Mouse (Mus musculus) lung, adult 18-20 months (tissue): ENCODE measurements around the gene Tnik.
A peak's percentile ranks its signal among the peaks of the same experiment; 100 is the strongest.

Experiments
- DNase-seq, 2 experiments: peaks; one replicate each; pipeline ENCODE4 v3.0.0; 2022; ENCODE audit warnings: mixed read lengths in 2 of 2

Tnik gene

DNA sequence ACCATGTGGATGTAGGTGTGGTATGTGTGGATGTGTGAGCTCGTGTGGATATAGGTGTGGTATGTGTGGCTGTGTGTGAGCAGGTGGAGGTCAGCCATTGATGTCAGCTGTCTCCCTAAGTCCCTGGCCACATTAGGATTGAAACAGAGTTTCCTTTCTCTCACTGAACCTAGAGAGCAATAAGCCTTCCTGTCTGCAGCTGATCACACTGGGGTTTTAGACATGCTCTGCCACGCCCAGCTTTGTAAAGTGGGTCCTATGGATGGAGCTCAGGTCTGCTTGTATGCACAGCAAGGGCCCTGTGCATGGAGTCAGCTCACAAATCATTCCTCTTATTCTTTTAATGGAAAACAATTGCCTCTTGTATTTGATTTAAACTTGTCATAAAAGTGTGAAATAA is 95.4 kb downstream of the Tnik start:
- no peak for DNase-seq

DNA sequence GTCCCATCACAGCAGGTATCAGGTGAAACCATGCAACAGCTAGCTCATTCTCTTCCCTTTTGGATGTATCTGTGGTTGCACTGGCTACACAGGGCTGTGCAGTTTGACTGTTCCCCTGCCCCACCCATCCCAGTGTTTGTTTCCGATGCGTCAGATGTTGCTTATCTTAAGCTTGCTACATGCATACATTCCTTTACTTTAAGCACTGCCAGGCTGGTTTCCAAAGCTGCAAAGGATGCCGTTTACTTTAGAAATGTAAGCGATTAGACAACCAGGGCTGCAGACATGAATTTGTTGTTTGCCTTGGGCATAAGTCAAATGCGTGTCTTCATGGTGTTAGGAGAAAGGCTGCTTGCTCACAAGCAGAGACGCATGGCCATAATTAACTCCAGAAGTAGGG is 96.1 kb downstream of the Tnik start:
- peak in 1 of 2 experiments; percentile 50 for DNase-seq

DNA sequence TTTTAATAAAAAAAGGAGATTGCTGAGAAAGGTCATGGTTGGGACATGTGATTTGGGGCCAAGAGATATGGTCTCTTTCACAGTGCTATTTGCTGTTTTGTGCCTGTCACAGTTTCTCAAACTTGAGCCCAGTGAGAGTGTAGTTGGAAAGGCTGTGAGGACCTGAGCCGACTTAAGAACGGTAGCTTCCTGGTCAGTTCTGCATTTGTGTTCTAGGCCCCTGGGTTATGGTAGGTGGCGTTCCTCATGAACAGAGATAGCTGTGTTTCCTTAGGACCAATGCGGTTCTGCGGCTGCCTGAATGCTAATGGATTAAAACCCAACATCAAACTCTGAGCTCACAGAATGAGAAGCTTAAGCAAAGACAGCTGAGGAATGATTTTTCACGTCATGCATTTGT is 98.0 kb downstream of the Tnik start:
- DNase-seq: no peak

DNA sequence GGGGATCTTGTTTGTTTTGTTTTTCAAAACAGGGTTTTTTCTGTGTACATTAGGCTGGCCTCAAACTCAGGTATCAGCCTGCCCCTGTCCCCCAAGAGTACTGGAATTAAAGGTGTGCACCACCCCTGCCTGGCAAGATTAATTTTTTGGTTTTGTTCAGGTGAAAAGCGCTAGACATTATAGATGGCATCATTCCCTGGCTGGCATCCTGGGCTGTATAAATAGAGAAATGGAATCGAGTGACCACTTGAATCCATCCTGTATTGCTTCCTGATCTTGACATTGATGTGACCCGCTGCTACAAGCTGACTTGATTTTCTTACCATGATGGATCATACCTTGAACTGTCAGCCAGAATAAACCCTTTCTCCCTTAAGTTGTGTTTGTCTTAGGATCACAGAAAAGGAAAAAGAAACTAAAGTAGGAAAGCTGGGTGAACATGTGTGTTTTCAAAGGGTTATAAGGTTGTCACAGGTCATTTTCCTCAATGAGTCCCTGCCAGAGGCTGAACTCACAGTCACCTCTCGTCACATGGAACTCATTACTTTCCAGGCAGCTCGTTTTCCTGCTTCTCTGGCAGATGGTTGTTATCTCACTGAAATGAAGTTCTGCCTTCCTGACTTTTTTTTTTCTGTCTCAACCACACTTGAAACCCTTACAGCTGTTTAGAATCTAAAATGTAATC is 100.6 kb downstream of the Tnik start:
- no peak for DNase-seq

DNA sequence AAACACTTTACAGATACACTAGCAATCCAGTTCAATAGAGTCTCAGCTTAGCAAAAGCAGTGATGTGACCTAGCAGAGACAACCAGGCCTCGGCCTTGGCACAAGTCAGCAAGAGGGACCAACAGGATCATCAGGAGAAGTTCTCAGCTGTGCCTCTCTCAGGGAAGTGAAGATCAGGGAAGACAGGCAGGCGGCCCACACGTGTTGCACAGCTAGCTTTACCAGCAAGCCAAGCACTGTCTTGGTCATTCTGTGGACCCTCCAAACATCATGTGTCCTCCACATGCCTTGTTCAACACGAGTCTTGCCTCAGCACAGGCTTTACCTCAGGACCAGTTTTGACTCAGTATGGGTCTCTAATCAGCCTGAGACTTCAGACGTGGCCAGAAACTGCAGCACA is 105.7 kb downstream of the Tnik start:
- DNase-seq: no peak

DNA sequence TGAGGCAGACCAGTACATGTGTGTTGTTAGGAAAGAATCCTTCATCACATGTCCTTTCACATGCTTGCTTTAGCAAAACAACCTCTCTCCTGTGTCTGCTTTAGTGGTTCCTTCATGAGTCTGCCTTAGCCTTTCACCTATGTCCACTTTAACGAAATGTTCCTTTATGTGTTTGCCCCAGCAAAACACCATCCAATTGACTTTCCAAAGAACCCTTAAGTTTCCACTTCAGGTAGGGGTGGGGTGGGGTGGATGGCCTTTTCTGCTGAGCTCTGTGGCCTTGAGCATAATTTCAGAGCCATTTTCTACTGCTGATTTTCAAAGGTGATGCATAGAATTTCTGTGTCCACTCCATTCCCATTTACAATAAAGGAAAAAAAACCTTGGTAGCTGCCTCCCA is 106.3 kb downstream of the Tnik start:
- DNase-seq: peak; percentile 32 to 73

DNA sequence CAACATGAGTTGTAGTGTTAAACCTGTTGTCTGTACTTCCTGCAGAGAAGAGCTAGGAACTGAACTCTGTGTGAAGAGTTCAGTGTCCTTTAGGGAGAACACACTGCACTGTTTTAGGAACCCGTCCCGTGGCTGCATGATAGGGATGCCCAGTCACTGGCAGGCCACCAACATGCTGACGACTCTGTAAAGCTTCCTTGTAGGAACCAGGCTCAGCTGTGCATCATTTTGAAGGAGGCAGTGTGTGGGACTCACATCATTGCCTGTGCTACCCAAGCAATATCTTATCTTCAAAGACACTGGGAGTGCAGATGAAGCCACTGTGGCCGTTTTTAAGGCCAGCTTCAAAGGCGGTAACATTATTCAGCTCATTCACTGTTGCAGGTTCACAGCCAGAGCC is 106.7 kb downstream of the Tnik start:
- DNase-seq: peak in 1 of 2 experiments; percentile 23

DNA sequence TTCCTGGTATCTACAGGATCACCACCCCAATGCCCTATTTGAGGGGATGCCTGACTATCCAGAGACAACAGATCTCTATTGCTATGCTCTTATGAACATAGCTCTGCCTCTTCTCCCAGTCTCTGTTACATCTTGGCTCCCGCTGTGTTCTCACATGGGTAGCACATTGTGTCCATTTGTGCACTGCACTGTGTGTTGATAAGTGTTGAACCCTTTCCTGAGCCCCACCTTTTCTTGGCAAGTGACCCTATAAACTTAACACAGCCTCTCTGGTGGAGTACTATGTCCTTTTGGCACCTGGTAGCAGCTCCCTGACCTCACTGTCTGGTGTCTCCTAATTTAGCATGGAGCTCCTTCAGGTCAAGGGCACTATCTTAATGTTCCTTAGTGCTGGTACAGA is 108.6 kb downstream of the Tnik start:
- peak; percentile 66 to 83 for DNase-seq

DNA sequence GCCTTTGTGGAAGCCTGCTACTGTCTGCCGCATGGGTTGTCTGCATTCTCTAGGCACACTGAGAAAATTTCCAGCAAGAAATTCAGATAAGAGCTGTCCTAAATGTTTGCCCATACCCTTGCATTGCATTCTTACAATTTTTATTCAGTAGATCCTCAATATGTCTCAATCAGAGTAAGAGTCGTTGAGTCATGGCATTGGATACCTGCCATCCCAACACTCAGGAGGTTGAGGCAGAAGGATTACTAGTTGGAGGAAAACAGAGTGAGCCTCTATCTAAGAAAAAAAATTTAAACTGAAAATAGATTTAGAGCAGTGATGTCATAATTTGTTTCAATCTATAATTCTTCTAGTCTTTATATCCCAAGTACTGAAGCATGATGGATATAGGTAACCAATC is 109.4 kb downstream of the Tnik start:
- peak; percentile 20 to 59 for DNase-seq

DNA sequence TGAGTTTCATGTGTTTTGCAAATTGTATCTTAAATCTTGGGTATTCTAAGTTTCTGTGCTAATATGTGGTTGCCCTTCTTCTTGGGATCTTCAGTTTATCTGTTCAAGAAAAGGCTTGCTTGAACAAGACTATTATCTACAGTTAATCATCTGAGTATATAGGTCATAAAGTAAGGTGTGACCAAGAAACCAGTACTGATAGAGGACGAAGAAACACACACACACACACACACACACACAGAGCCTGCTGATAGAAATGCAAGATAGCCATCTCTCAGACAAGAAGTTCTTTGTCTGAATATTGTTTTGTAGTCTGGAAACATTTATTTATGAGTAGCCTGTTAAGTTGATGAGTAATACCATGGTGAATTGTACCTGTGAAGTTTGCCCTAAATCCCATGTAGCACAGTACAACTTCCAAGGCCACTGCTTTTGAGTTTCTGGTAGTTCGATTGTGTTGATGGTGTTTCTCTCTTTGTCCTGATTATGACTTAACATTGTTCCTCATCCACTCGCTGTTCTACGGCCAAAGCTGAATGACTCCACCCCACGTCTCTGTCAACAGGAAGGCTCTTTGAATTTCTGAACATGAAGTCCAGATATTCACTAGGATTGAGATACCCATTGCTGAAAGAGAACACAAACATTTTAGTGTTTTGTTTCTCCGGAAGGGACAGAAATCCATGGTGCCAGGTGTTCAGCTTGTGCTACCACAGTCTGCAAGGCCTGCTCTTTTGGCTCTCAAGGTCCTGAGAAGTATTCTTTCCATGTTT is 111.9 kb downstream of the Tnik start:
- peak; percentile 9 to 55 for DNase-seq

DNA sequence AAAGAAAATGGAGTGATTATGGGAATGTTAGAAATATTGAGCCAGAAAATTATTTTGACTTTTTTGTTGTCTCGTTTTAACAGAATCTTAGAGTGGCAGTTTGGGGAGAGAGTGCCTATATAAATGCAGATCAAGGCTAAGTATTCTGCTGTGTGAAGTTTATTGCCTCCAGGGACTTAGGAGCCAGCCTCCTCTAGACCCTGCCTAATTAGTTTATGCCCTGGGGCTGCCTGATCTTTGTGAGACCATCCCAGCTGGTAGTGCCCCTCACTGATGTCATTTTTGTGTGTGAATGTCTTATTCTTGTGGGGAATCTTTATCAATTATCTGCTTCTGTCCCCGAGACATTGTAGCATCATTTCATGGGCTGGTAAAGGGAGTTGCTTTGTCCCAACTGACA is 117.2 kb downstream of the Tnik start:
- no peak for DNase-seq

DNA sequence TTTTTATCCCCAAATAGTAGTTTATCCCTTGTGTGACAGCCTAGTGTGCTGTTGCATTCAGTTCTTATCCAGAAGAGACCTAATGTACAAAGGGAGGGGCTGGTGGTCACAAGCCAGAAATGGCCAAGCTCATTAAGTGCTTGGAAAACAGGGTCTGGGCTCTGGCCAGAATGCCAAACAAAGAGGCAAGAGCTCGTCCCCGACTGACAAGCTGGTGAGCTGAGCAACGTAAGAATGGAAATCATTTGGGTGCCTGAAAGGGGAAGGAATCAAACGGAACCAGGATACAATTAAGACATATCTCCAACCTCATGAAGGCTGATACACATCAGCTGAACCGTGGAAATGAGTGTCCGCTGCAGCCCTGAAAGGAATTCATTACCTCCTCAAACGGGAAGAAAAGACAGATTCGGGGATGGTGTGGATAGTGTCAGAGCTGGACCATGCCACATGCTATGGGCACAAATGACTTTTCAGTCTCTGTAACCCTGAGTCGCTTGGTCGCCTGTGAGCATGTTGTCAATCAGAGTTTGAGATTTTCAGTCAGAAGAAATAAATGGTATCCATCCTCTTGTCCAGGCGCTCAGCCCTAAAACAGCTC is 120.6 kb downstream of the Tnik start:
- DNase-seq: peak; percentile 20 to 38

DNA sequence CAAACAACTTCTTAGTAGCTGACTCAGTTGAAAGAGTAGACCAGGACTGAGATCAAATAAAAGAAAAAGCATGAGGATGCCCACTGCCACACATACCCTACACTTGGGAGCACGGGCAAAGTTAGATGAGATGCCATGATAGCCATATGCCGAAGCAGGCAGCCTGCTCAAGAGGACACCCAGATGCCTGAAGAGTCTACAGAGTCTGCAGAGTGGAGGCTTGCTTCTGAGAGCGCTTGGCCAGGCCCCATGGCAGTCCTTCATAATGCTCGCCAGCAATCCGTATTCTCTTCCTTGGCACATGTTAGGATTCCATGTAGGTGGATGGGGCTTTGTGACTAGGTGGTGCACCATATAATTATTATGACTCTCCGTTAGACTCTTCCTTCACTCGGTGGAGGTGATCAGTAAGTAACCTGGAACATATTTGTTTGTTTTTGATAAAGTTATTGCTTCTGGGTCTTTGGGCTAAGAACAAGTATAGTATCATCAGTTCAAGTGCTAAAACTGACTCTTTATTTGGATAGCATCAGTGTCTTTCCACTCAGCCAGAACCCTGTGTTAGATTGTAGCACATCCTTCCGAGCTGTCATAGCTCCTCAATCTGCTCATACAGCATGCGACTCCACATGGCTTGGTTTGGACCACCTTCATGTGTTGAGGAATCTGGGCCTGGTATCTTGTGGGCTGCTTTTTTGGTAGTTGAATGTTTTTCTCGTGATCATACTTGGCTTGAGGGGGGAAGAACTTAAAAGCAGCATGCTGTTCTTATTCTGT is 122.4 kb downstream of the Tnik start:
- no peak for DNase-seq

DNA sequence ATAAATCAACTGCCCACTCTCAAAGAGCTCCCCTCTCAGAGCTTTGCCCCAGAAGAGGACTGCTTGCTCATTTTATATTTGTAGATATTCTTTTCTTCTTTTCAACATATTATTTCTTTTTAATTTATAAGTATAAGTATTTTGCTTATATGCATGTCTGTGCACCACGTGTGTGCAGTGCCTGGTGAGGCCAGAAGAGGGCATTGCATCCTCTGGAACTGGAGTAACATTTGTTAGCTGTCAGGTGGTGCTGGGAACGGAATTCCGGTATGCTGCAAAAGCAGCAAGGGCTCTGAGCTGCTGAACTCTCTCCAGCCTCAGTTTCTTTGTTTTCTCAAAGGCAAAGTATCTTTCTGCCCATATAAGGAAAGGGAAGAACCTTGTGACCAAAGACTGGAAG is 125.5 kb downstream of the Tnik start:
- DNase-seq: no peak

DNA sequence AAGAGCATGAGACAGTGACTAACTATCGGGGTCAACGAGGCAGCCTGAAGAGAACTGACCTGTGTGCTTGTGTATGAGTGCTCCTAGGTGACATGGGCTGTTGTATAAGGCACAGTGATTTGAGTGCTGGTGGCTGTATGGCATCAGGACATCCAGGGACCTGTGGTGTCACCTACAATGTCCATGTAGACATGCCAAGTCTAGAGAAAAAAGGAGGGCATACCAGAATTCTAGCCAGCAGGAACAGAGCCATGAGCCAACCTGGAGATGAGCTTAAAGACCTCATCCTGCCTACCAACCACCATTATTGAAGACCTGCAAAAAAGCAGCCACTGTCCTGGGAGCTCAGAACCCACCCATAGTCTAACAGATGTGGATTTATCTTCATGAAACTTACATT is 127.2 kb downstream of the Tnik start:
- DNase-seq: no peak

DNA sequence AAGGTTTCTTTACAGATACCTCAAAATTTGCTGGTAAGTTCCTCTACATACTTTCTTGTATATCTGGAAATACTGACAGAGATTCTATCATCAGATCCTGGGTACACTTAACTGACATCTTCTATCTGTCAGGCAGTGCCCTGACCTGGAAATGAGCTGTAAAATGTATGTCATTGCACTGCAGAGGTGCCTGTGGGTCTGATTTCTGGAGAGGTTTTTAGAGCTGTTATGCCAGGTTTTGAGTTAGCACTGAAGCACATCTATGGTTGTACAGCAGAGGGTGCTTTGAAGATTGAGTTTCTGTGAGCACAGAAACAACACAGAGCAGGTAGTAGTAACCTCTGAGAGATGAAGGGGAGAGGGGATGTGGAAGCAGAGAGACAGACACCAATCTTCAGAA is 129.5 kb downstream of the Tnik start:
- no peak for DNase-seq

DNA sequence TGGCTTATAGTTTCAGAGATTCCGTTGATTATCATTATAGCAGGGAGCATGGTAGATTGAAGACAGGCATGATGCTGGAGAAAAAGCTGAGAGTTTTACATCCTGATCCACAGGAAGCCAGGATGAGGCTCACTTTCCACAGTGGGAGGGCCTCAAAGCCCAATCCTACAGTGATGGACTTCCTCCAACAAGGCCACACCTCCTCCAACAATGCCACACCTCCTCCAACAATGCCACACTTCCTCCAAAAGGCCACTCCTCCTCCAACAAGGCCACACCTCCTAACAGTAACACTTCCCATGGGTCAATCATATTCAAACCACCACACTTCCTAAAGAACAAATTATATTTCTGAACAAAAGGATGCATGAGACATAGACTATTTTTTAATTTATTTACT is 135.8 kb downstream of the Tnik start:
- DNase-seq: no peak

DNA sequence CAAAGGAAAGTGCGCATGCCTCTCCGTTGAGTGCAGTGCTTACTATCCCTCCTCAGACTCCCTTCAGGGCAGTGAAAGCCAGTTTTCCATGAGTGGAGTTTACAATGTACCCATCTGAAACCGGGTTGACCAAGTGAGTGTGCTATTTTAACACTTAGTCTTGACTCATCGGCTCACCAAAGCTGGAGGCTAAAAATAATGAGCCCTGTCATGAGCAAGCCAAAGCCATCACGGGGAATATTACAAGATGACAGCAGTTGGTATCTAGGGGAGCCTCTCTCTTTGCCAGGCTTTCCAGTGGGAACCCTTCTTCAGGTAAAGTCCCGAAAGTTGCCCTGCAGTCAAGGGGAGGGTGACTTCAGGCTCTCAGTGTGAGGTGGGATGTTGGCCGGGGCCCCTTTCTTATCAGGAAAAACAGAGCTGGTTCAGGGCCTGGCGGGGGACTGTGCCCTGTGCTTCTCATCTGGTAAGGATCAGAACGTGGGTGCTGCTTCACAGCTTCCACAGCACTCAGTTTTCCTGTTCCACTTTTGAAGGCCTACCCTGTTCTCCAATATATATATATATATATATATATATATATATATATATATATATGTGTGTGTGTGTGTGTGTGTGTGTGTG is 136.7 kb downstream of the Tnik start:
- no peak for DNase-seq

DNA sequence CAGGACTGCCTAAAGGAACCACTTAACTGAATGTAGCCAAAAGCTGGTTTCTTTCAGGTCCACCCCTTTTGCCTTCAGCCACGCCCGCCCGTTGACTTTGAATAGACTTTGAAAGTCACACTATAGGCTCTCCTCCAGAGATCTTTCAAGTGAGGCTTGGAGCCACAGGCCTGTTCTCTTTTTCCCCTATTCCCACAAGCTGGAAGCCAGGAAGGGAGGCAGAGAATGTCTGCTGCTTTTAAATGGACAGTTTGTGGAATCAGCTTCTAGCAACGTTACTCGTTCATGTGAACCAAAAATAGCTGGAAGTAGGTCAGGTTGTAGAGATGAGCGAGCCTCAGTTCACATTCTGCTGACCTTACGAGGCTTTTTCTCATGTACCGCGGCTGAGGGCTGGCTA is 138.3 kb downstream of the Tnik start:
- DNase-seq: no peak

DNA sequence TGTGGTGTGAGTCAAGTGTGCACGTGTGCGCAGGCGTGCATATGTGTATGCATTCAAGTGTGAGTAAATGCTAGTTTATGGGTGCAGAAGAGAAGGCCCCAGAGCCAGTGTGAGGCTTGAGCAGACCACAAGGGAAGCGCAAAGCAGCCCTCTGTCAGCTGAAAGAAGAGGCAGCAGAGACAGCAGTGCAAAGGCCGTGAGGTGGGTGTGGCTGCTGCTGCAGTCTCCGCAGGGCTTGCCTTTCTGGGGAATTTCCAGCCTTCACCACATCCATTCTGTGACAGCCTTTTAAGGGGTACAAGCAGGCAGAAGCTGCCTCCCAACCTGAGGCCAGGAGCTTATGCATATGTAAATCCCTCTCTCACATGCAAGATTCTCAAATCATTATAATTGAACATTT is 139.2 kb downstream of the Tnik start:
- no peak for DNase-seq

DNA sequence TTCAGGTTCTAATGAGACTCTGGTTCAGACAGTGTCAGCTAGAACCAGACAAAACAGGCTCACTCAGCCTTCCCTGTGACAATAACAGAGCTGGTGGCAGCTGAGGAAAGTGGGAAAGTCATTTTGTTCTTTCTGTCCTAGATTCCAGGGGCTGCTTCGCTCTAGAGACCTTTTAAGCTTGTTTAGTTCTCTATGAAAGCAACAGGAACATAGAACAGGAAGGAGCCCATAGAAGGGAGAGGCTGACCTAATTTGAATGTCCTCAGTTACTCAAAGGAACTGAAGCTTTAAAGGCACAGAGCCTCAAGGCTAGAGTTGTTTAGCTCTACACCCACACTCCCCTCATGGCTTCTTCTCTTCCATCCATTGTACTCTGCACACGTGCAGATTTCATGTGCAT is 142.4 kb downstream of the Tnik start:
- no peak for DNase-seq

DNA sequence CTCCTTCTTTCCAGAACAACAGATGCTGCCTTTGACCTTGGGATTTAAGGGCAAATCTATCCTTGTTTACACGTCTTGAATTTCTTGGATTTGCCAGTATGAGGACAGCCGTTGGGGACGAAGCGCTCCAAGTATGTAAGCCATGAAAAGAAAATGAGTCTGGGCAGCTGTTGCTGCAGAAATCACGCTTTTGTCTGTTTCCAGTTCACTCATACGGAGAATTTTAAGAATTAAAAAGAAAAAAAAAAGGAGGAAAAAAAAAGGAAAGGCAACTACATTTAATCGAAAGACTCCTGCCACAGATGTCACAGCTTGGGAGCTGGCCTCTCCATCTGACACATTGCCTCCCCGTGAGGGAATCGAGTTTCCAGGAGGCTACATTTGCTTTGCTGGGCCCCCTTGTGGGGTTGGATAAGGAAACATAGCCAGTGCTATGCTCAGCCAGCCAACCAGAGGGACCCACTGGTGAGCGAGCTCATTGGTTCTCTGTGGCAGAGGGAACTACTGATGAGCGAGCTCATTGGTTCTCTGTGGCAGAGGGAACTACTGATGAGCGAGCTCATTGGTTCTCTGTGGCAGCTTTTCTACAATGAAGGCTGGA is 145.9 kb downstream of the Tnik start:
- DNase-seq: peak; percentile 47 to 59

DNA sequence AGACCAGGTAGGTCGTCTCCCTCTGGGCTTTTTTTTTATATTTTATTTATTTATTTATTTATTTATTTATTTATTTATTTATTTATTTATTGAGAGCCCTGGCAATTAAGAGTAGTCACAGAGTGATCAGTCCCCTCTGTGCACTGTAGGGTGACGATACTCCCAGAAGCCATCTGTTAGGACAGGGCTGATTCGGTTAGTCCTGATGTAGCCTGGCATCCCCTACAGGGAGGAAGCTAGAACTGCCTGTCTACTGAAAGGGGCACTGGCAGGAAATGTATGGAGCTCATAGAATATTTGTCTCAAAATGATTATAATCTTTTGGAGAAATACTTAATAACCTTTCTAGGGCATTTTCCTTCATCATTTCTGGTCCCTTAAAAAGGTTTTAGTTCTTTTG is 147.3 kb downstream of the Tnik start:
- no peak for DNase-seq
